Mouse (Mus musculus) forebrain, embryonic 10.5 days (tissue): ENCODE data around the gene Mpeg1. TPM values are rescaled to one million over a fixed set of nuclear protein-coding genes. Genes with fewer than 3 reads are reported as not detected.

Experiments
- DNase-seq: peaks from one replicate; pipeline ENCODE4 v3.0.0-alpha.2; 2017; ENCODE audit warnings: low spot score; ENCODE audit errors: extremely low spot score
- H3K27ac ChIP-seq: fragments of 300-500 bp; sonication (generic); 2 replicates; pipeline ENCODE4 v1.5.1; 2016; ENCODE audit warnings: mild to moderate bottlenecking
- H3K27me3 ChIP-seq: fragments of 300-500 bp; sonication (generic); 2 replicates; pipeline ENCODE4 v1.6.1; 2016; ENCODE audit warnings: mild to moderate bottlenecking; ENCODE audit not compliant: poor library complexity, severe bottlenecking
- H3K36me3 ChIP-seq: fragments of 300-500 bp; sonication (generic); replicated peaks from 2 replicates; pipeline ENCODE4 v1.6.1; 2016; ENCODE audit warnings: mild to moderate bottlenecking, moderate library complexity
- H3K4me1 ChIP-seq: fragments of 300-500 bp; sonication (generic); 2 replicates; pipeline ENCODE4 v1.6.1; 2016
- H3K4me3 ChIP-seq: fragments of 300-500 bp; sonication (generic); 2 replicates; pipeline ENCODE4 v1.5.1; 2016; ENCODE audit warnings: mild to moderate bottlenecking, moderate library complexity
- H3K9me3 ChIP-seq: fragments of 300-500 bp; sonication (generic); 2 replicates; pipeline ENCODE4 v1.6.1; 2016; ENCODE audit warnings: mild to moderate bottlenecking, moderate library complexity
- WGBS: fragments of 180-500 bp; shearing (Covaris S2); methylation state at CpG from one replicate; pipeline ENCODE4 v1.1.7; 2016; 5-methylcytosine and 5-hydroxymethylcytosine counted together
- polyA plus RNA-seq: library from polyadenylated mRNA; unstranded; fragments of >200 nt; fragmentation: Nextera tagmentation; extraction: Ambion mirVana; gene quantifications from 2 replicates; pipeline ENCODE4 v1.2.1, GENCODE M21; 2016

The Mpeg1 gene
- polyA plus RNA-seq, 1 experiment from 2014 or later: 0.11 TPM

- 77% methylated on average over 5 of the region's 5 CpGs for WGBS
- Histone ChIP-seq H3K9me3 (no peaks in the 10 kb centered on the region), H3K4me3 (no peak overlapping the region), H3K36me3 (no peaks in the 10 kb centered on the region), H3K27me3 (no peaks in the 10 kb centered on the region), H3K4me1 (no peaks in the 10 kb centered on the region), H3K27ac (no peak overlapping the region)
- DNase-seq: no peak
Observed at GRCm38 (mm10) chr19:12440103-12440725, 20.4 kb upstream of the Mpeg1 start.

GRCm38 (mm10) chr19:12442560-12442959 is 18.0 kb upstream of the Mpeg1 start:
- no peak overlapping the region for H3K4me3 ChIP-seq
- WGBS: 90% methylated on average over 4 of the region's 4 CpGs

GRCm38 (mm10) chr19:12445014-12445413 is 15.6 kb upstream of the Mpeg1 start:
- Histone ChIP-seq H3K36me3 (no peaks in the 10 kb centered on the region), H3K9me3 (no peaks in the 10 kb centered on the region), H3K4me1 (no peaks in the 10 kb centered on the region), H3K27ac (no peak overlapping the region), H3K4me3 (no peak overlapping the region), H3K27me3 (no peaks in the 10 kb centered on the region)
- DNase-seq: no peak
- WGBS: 87% methylated on average over 3 of the region's 3 CpGs

More at GRCm38 (mm10) chr19:12442560-12442959, 18.0 kb upstream of the Mpeg1 start:
- no peaks in the 10 kb centered on the region for H3K4me1 ChIP-seq
- no peak overlapping the region for H3K27ac ChIP-seq
- H3K27me3 ChIP-seq: no peaks in the 10 kb centered on the region
- DNase-seq: no peak
- H3K36me3 ChIP-seq: no peaks in the 10 kb centered on the region
- H3K9me3 ChIP-seq: no peaks in the 10 kb centered on the region

GRCm38 (mm10) chr19:12457401-12458066 is 3.0 kb upstream of the Mpeg1 start:
- no peaks in the 10 kb centered on the region for H3K36me3 ChIP-seq
- H3K27ac ChIP-seq: no peak overlapping the region
- WGBS: 88% methylated on average over 12 of the region's 12 CpGs
- H3K4me1 ChIP-seq: no peaks in the 10 kb centered on the region
- no peaks in the 10 kb centered on the region for H3K27me3 ChIP-seq
- no peak overlapping the region for H3K4me3 ChIP-seq
- H3K9me3 ChIP-seq: no peaks in the 10 kb centered on the region
- peak; percentile 12 for DNase-seq

- H3K4me1 ChIP-seq: peaks cover 16% of the 10 kb centered on the region
- H3K9me3 ChIP-seq: no peaks in the 10 kb centered on the region
- DNase-seq: no peak
- WGBS: 91% methylated on average over 4 of the region's 4 CpGs
- no peak overlapping the region for H3K4me3 ChIP-seq
- H3K27me3 ChIP-seq: no peaks in the 10 kb centered on the region
- no peaks in the 10 kb centered on the region for H3K36me3 ChIP-seq
- no peak overlapping the region for H3K27ac ChIP-seq
Observed at GRCm38 (mm10) chr19:12459516-12459915, 1.1 kb upstream of the Mpeg1 start.

GRCm38 (mm10) chr19:12462851-12463721 is 2.5 kb downstream of the Mpeg1 start:
- peak; percentile 13 for DNase-seq
- peaks cover 28% of the 10 kb centered on the region for H3K36me3 ChIP-seq
- H3K4me3 ChIP-seq: no peak overlapping the region
- H3K9me3 ChIP-seq: no peaks in the 10 kb centered on the region
- H3K4me1 ChIP-seq: peaks cover 22% of the 10 kb centered on the region
- H3K27ac ChIP-seq: no peak overlapping the region
- 73% methylated on average over 7 of the region's 7 CpGs for WGBS
- H3K27me3 ChIP-seq: no peaks in the 10 kb centered on the region

- Histone ChIP-seq H3K27ac (no peak overlapping the region), H3K4me3 (no peak overlapping the region), H3K4me1 (peaks cover 22% of the 10 kb centered on the region), H3K36me3 (peaks cover 34% of the 10 kb centered on the region), H3K9me3 (no peaks in the 10 kb centered on the region), H3K27me3 (no peaks in the 10 kb centered on the region)
- WGBS: 45% methylated on average over 1 of the region's 1 CpGs
- DNase-seq: peak; percentile 14
Observed at GRCm38 (mm10) chr19:12463722-12464035, 3.1 kb downstream of the Mpeg1 start.

GRCm38 (mm10) chr19:12464127-12464526 is 3.5 kb downstream of the Mpeg1 start:
- Histone ChIP-seq H3K27me3 (no peaks in the 10 kb centered on the region), H3K9me3 (no peaks in the 10 kb centered on the region), H3K4me1 (peaks cover 22% of the 10 kb centered on the region), H3K27ac (no peak overlapping the region), H3K4me3 (no peak overlapping the region), H3K36me3 (peaks cover 38% of the 10 kb centered on the region)
- WGBS: 90% methylated on average over 5 of the region's 5 CpGs
- peak; percentile 11 for DNase-seq

- no peak overlapping the region for H3K4me3 ChIP-seq
- 83% methylated on average over 4 of the region's 4 CpGs for WGBS
- H3K9me3 ChIP-seq: no peaks in the 10 kb centered on the region
- peaks cover 43% of the 10 kb centered on the region for H3K36me3 ChIP-seq
- peaks cover 22% of the 10 kb centered on the region for H3K4me1 ChIP-seq
- no peak overlapping the region for H3K27ac ChIP-seq
- no peaks in the 10 kb centered on the region for H3K27me3 ChIP-seq
- peak; percentile 3 for DNase-seq
Observed at GRCm38 (mm10) chr19:12464674-12465073, 4.1 kb downstream of the Mpeg1 start.

- Histone ChIP-seq H3K4me3 (no peak overlapping the region), H3K4me1 (peaks cover 22% of the 10 kb centered on the region), H3K9me3 (no peaks in the 10 kb centered on the region), H3K36me3 (peaks cover 53% of the 10 kb centered on the region), H3K27me3 (no peaks in the 10 kb centered on the region), H3K27ac (no peak overlapping the region)
- no peak for DNase-seq
- 95% methylated on average over 10 of the region's 10 CpGs for WGBS
Observed at GRCm38 (mm10) chr19:12465530-12466144, 5.1 kb downstream of the Mpeg1 start.

- no peaks in the 10 kb centered on the region for H3K27me3 ChIP-seq
- H3K36me3 ChIP-seq: peaks cover 59% of the 10 kb centered on the region
- H3K4me3 ChIP-seq: no peak overlapping the region
- no peaks in the 10 kb centered on the region for H3K9me3 ChIP-seq
- H3K27ac ChIP-seq: no peak overlapping the region
- 35% methylated on average over 7 of the region's 7 CpGs for WGBS
- DNase-seq: peak; percentile 51
- H3K4me1 ChIP-seq: peaks cover 22% of the 10 kb centered on the region
Observed at GRCm38 (mm10) chr19:12466204-12466603, 5.6 kb downstream of the Mpeg1 start.

GRCm38 (mm10) chr19:12467436-12467835 is 6.9 kb downstream of the Mpeg1 start:
- H3K9me3 ChIP-seq: no peaks in the 10 kb centered on the region
- 83% methylated on average over 5 of the region's 5 CpGs for WGBS
- H3K4me3 ChIP-seq: no peak overlapping the region
- no peak overlapping the region for H3K27ac ChIP-seq
- no peaks in the 10 kb centered on the region for H3K27me3 ChIP-seq
- H3K36me3 ChIP-seq: peaks cover 71% of the 10 kb centered on the region
- DNase-seq: peak; percentile 49
- H3K4me1 ChIP-seq: peaks cover 22% of the 10 kb centered on the region
